Mouse (Mus musculus) CH12.LX (cell line): Measurements from ENCODE around the gene Coro6. TPM values are rescaled to one million over a fixed set of nuclear protein-coding genes. Genes with fewer than 3 reads are reported as not detected.

ENCODE experiments used
- DNase-seq: peaks from one replicate; pipeline ENCODE4 v3.0.0-alpha.2; 2013; ENCODE audit errors: extremely low read depth
- H3K27ac ChIP-seq: 2 replicates; pipeline ENCODE4 v1.5.1; 2012; ENCODE audit warnings: low read depth, mild to moderate bottlenecking, control low read depth, moderate library complexity; ENCODE audit not compliant: insufficient read depth
- H3K27me3 ChIP-seq: replicated peaks from 2 replicates; pipeline ENCODE3; 2012; ENCODE audit warnings: inconsistent platforms
- H3K36me3 ChIP-seq, 2 experiments: replicated peaks in 1 of 2; 2 replicates each; pipeline versions ENCODE3 to v1.6.1; 2012; ENCODE audit warnings: inconsistent platforms in 1 of 2, low read length in 1 of 2, mild to moderate bottlenecking in 1 of 2, mixed read lengths in 1 of 2, moderate library complexity in 1 of 2; ENCODE audit not compliant: control insufficient read depth in 1 of 2, insufficient read depth in 1 of 2
- H3K4me1 ChIP-seq, 2 experiments: 2 replicates each; pipeline ENCODE4 v1.6.1; 2012; ENCODE audit warnings: inconsistent platforms in 1 of 2, moderate library complexity in 1 of 2; ENCODE audit not compliant: insufficient read depth in 2 of 2, control insufficient read depth in 1 of 2
- H3K4me2 ChIP-seq: 2 replicates; pipeline ENCODE4 v1.6.1; 2012; ENCODE audit warnings: low read depth, mild to moderate bottlenecking, control low read depth; ENCODE audit not compliant: poor library complexity, insufficient read depth, severe bottlenecking
- H3K4me3 ChIP-seq, 3 experiments: fragments of 150-350 bp in 1 of 3; sonication (generic) in 1 of 3; replicated peaks in 1 of 3; 2 replicates each; pipeline versions ENCODE3 to v1.5.1; 2011 to 2012; ENCODE audit warnings: low read depth in 2 of 3, low read length in 2 of 3, mild to moderate bottlenecking in 2 of 3, moderate library complexity in 2 of 3, control low read depth in 1 of 3, improper control_type of control experiment in 1 of 3, inconsistent platforms in 1 of 3, mixed read lengths in 1 of 3; ENCODE audit not compliant: poor library complexity in 1 of 3
- H3K79me2 ChIP-seq: replicated peaks from 2 replicates; pipeline ENCODE4 v1.6.1; 2012; ENCODE audit warnings: mild to moderate bottlenecking, moderate library complexity; ENCODE audit not compliant: control insufficient read depth, poor library complexity, insufficient read depth, severe bottlenecking; ENCODE audit errors: extremely low read depth
- H3K9ac ChIP-seq: 2 replicates; pipeline ENCODE4 v1.6.1; 2012; ENCODE audit warnings: low read depth, mild to moderate bottlenecking, control low read depth, moderate library complexity; ENCODE audit not compliant: insufficient read depth
- H3K9me3 ChIP-seq: replicated peaks from 2 replicates; pipeline ENCODE3; 2012; ENCODE audit warnings: low read length, inconsistent platforms, mixed read lengths
- CHD2 ChIP-seq: IDR thresholded peaks from 2 replicates; pipeline ENCODE4 v1.6.1; 2011; ENCODE audit warnings: low read length, improper control_type of control experiment
- CTCF ChIP-seq, 2 experiments: IDR thresholded peaks in 1 of 2; conservative IDR thresholded peaks in 1 of 2; 2 replicates each; pipeline ENCODE4 v1.5.1; 2011 to 2012; ENCODE audit warnings: low read depth in 2 of 2, low read length in 2 of 2, improper control_type of control experiment in 1 of 2, inconsistent platforms in 1 of 2, mild to moderate bottlenecking in 1 of 2, moderate library complexity in 1 of 2
- E2F4 ChIP-seq: IDR thresholded peaks from 2 replicates; pipeline ENCODE4 v1.6.1; 2011; ENCODE audit warnings: low read depth, low read length, improper control_type of control experiment; ENCODE audit not compliant: insufficient replicate concordance
- ELF1 ChIP-seq: IDR thresholded peaks from 2 replicates; pipeline ENCODE4 v1.6.1; 2014; ENCODE audit warnings: low read depth, mild to moderate bottlenecking, inconsistent platforms, low read length, improper control_type of control experiment
- EP300 ChIP-seq: IDR thresholded peaks from 2 replicates; pipeline ENCODE4 v1.6.1; 2011; ENCODE audit warnings: low read length, improper control_type of control experiment
- GABPA ChIP-seq: IDR thresholded peaks from 2 replicates; pipeline ENCODE4 v1.6.1; 2012; ENCODE audit warnings: low read depth, low read length, improper control_type of control experiment, inconsistent platforms; ENCODE audit not compliant: insufficient replicate concordance
- IRF4 ChIP-seq: IDR thresholded peaks from 2 replicates; pipeline ENCODE4 v1.6.1; 2014; ENCODE audit warnings: low read depth, mild to moderate bottlenecking, inconsistent platforms, low read length, improper control_type of control experiment
- JUND ChIP-seq: conservative IDR thresholded peaks from 2 replicates; pipeline ENCODE4 v1.6.1; 2011; ENCODE audit warnings: low read depth, low read length, improper control_type of control experiment
- KAT2A ChIP-seq: IDR thresholded peaks from 2 replicates; pipeline ENCODE4 v1.6.1; 2012; ENCODE audit warnings: low read length, improper control_type of control experiment, inconsistent platforms; ENCODE audit not compliant: insufficient replicate concordance
- MAFK ChIP-seq: IDR thresholded peaks from 2 replicates; pipeline ENCODE4 v1.6.1; 2011; ENCODE audit warnings: low read length, improper control_type of control experiment; ENCODE audit not compliant: insufficient replicate concordance
- MAX ChIP-seq: IDR thresholded peaks from 2 replicates; pipeline ENCODE4 v1.6.1; 2011; ENCODE audit warnings: low read length, improper control_type of control experiment
- MAZ ChIP-seq: IDR thresholded peaks from 2 replicates; pipeline ENCODE4 v1.6.1; 2012; ENCODE audit warnings: low read depth, mild to moderate bottlenecking, inconsistent platforms, low read length, improper control_type of control experiment, moderate library complexity
- MEF2A ChIP-seq: IDR thresholded peaks from 2 replicates; pipeline ENCODE4 v1.6.1; 2014; ENCODE audit warnings: low read depth, mild to moderate bottlenecking, inconsistent platforms, low read length, improper control_type of control experiment, borderline replicate concordance
- MXI1 ChIP-seq: IDR thresholded peaks from 2 replicates; pipeline ENCODE4 v1.6.1; 2011; ENCODE audit warnings: mild to moderate bottlenecking, low read depth, low read length, improper control_type of control experiment
- NELFE ChIP-seq: IDR thresholded peaks from 2 replicates; pipeline ENCODE4 v1.6.1; 2011; ENCODE audit warnings: low read depth, low read length, improper control_type of control experiment
- RCOR1 ChIP-seq: conservative IDR thresholded peaks from 2 replicates; pipeline ENCODE4 v1.6.1; 2012; ENCODE audit warnings: low read depth, mild to moderate bottlenecking, inconsistent platforms, low read length, improper control_type of control experiment
- SIN3A ChIP-seq: IDR thresholded peaks from 2 replicates; pipeline ENCODE4 v1.6.1; 2012; ENCODE audit warnings: low read length, improper control_type of control experiment, inconsistent platforms
- SMC3 ChIP-seq: IDR thresholded peaks from 2 replicates; pipeline ENCODE4 v1.6.1; 2011; ENCODE audit warnings: low read depth, low read length, improper control_type of control experiment
- TBP ChIP-seq: conservative IDR thresholded peaks from 2 replicates; pipeline ENCODE4 v1.6.1; 2011; ENCODE audit warnings: low read depth, low read length, improper control_type of control experiment
- TCF12 ChIP-seq: IDR thresholded peaks from 2 replicates; pipeline ENCODE4 v1.6.1; 2014; ENCODE audit warnings: low read depth, mild to moderate bottlenecking, inconsistent platforms, low read length, improper control_type of control experiment
- USF2 ChIP-seq: conservative IDR thresholded peaks from 2 replicates; pipeline ENCODE4 v1.6.1; 2011; ENCODE audit warnings: low read depth, low read length, improper control_type of control experiment
- ZKSCAN1 ChIP-seq: IDR thresholded peaks from 2 replicates; pipeline ENCODE4 v1.6.1; 2012; ENCODE audit warnings: low read depth, inconsistent platforms, low read length, improper control_type of control experiment, borderline replicate concordance
- dilution Hi-C: fragments of 300-500 bp; cut with MboI; formaldehyde crosslinking; loops from 2 replicates; pipeline ENCODE4 v1.14.3; 2020; ENCODE audit warnings: low sequenced_read_pairs; ENCODE audit not compliant: extremely low pct_unique_long_range_greater_than_20kb, extremely low pct_ligation_motif_present
- in situ Hi-C: fragments of 300-500 bp; cut with MboI; formaldehyde crosslinking; loops from 3 replicates; pipeline ENCODE4 v1.14.3; 2019; ENCODE audit warnings: low sequenced_read_pairs, low pct_ligation_motif_present, low pct_unique_long_range_greater_than_20kb, mixed read lengths
- polyA plus RNA-seq: library from polyadenylated mRNA; unstranded; fragments of >175 nt; gene quantifications from 2 replicates; pipeline ENCODE4 v1.2.1, GENCODE M21; 2012; ENCODE audit warnings: low read depth; ENCODE audit not compliant: insufficient read length
- total RNA-seq, 2 experiments: library from RNA; depleted of rRNA; stranded (reverse); fragments of 300-350 nt in 1 of 2; fragments of >200 nt in 1 of 2; gene quantifications; 2 replicates each; pipeline ENCODE4 v1.2.3; 2012 to 2014

Coro6 gene
- total and polyA plus RNA-seq, 3 experiments: 0.25 to 0.39 TPM; not detected in 1

DNA sequence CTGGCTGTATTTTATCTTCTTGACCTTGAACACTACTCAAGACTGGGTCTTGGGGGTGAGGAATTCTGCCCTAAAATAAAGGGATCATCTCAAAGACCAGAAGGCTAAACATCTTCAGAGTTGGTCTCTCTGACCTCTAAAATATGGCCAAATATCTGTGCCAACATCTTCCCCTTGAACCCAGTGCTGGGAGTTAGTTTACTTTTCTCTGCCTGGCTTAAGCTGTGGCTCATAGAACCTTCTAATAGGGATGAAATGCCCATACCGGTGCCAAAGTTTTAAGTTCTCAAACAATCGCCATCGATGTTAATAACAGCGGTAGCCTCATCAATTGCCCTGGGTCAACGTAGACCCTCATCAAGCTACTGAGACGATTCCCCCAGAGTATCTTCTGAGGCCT is 355 bp upstream of the Coro6 start:
- Histone ChIP-seq H3K9ac (peak overlapping the region; percentile 8; the same call in 1 of the 2 replicates), H3K9me3 (no peaks in the 10 kb centered on the region), H3K4me3 (peak overlapping the region; percentile 45 to 62 (median 51)), H3K27me3 (peaks cover 48% of the 10 kb centered on the region), H3K4me2 (peak overlapping the region; percentile 31), H3K36me3 (peaks cover 0 to 8% of the 10 kb centered on the region in 2 experiments), H3K79me2 (no peaks in the 10 kb centered on the region), H3K27ac (no peak overlapping the region), H3K4me1 (peaks cover 3 to 26% of the 10 kb centered on the region in 2 experiments; a peak in 2 of 4 replicates)
- DNase-seq: no peak
- in situ Hi-C loops (loop anchor here (25.0 kb wide), 1 partner anchor 475 kb away; the partner anchor contains the start of gene Slc6a4), dilution Hi-C loops (no loop called here)
- TF ChIP-seq GABPA (no peak), MAFK (no peak), KAT2A (no peak), ZKSCAN1 (no peak), MEF2A (no peak), USF2 (no peak), SMC3 (no peak), MXI1 (no peak), CTCF (conservative IDR thresholded peaks at IDR 0.05 in 1 of 2, IDR thresholded peaks at IDR 0.05 in 1 of 2; ENCODE audit: low read depth in 2 of 2, low read length in 2 of 2) (no peak), CHD2 (no peak), ELF1 (no peak), NELFE (no peak), IRF4 (no peak), TBP (no peak), JUND (no peak), MAX (no peak), SIN3A (no peak), EP300 (no peak)

DNA sequence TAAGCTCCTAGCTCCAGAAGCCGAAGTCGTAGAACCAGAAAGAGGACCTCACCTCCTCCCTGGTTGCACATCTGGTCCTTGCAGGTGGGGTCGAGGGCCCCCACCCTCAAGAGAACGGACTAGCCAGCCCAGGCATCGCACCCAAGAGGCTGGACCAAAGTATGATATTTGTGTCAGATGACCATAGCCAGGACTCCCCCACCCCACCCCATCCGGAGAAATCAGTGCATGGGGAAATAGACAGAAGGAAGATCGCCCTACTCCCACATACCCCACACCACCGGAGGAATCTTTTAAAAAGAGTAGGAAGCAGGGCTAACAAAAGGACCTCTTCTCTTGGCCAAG is 862 bp downstream of the Coro6 start:
- TF ChIP-seq MAZ (no peak), ELF1 (no peak), RCOR1 (no peak), TCF12 (no peak), CHD2 (no peak), E2F4 (no peak)
- Histone ChIP-seq H3K9me3 (no peaks in the 10 kb centered on the region), H3K9ac (no peak overlapping the region), H3K4me2 (peak overlapping the region; percentile 31), H3K27ac (no peak overlapping the region), H3K4me1 (peaks cover 9 to 36% of the 10 kb centered on the region in 2 experiments), H3K27me3 (peaks cover 52% of the 10 kb centered on the region), H3K36me3 (peaks cover 0 to 2% of the 10 kb centered on the region in 2 experiments), H3K79me2 (no peaks in the 10 kb centered on the region), H3K4me3 (peak overlapping the region; percentile 12 to 62 (median 45))
- in situ Hi-C loops: loop anchor here (25.0 kb wide), 1 partner anchor 476 kb away; the partner anchor contains the start of gene Slc6a4
- dilution Hi-C loops: no loop called here
- no peak for DNase-seq
